Mouse (Mus musculus): ENCODE measurements at regions not wholly inside any gene's neighbourhood (a gene's known extent, or its start where the extent isn't known, plus 50 kb on each side); places are given as distances from the start of the nearest gene placed in this dataset.

DNA sequence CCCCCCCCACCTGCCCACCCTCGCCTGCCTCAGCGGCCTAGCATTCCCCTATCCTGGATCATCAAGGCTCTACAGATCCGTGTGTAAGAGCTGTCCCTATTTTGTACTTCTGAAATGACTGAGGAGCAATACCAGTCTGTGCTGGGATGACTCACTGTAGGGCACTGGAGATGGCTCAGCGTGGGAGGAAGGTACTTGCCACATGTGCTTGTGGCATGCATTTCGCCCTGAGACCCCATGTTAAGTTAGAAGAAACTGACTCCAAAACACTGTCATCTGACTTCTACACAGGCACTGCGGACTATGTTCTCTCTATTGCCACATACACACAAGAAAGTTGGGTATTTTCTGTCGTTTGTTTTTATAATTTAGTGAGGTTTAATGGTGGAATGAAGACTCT lies 574.9 kb downstream of the Adgrl2 start:
- H3K4me2 ChIP-seq = no peak overlapping the region
- ATAC-seq (ENCODE audit: insufficient number of reproducible peaks, low FRiP score) = no peak
- H3K27ac ChIP-seq (ENCODE audit: poor library complexity, severe bottlenecking) = no peak overlapping the region
- H3K9ac ChIP-seq = no peak overlapping the region
- peaks cover 28% of the 10 kb centered on the region for H3K27me3 ChIP-seq (replicated peaks)
- peaks cover 6% of the 10 kb centered on the region; the same call in 1 of the 2 replicates for H3K4me1 ChIP-seq (replicated peaks)
- no peaks in the 10 kb centered on the region for H3K9me3 ChIP-seq (replicated peaks)
- H3K4me3 ChIP-seq = no peak overlapping the region
- 79% methylated on average over 7 of the region's 7 CpGs for whole genome bisulfite sequencing
- H3K36me3 ChIP-seq = no peaks in the 10 kb centered on the region

DNA sequence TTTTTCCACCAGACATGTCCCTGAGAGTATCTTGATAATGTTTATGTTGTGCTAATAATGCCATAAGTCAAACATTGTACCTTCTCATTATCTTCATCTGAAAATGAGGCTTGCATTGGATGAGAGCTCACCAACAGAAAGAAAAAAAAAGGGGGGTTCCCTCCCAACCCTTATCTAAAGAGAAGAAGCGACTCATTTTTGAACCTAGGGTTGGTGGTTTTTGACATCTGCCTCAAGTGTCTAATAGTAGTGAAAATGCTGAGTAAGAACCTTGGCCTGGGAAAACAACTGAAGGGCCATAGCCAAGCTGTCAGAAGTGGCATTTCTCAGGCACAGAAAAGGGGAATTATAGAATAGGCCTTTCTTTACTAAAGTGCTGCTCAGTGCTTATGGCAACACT lies 577.3 kb downstream of the Adgrl2 start:
- no peak overlapping the region for H3K4me3 ChIP-seq
- no peaks in the 10 kb centered on the region for H3K36me3 ChIP-seq
- H3K9me3 ChIP-seq (replicated peaks) = no peaks in the 10 kb centered on the region
- 63% methylated on average over 1 of the region's 1 CpGs for WGBS
- H3K27me3 ChIP-seq (replicated peaks) = peaks cover 11% of the 10 kb centered on the region
- no peak overlapping the region for H3K4me2 ChIP-seq
- H3K4me1 ChIP-seq (replicated peaks) = peaks cover 4% of the 10 kb centered on the region; the same call in 1 of the 2 replicates
- H3K27ac ChIP-seq (ENCODE audit: poor library complexity, severe bottlenecking) = no peak overlapping the region
- H3K9ac ChIP-seq = no peak overlapping the region
- ATAC-seq (ENCODE audit: insufficient number of reproducible peaks, low FRiP score) = no peak

DNA sequence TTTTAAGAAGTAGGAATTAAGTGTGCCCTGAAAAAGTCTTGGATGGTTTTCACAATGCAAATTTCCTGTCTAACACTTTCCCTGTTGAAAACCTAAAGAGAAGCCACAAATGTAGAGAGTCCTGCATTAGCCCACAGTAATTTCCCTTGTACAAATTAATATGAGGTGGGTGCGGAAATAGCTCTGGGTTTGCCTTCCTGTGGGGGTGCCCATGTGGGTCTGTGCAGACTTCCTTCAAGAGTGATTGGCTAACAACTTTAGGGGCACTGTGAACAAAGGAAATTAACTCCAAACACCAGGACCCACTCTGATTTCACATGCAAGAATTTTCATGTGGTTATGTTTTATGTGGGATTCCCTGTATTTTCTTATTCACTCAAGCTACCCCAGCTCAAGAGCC lies 578.2 kb downstream of the Adgrl2 start:
- H3K27ac ChIP-seq (ENCODE audit: poor library complexity, severe bottlenecking) = no peak overlapping the region

DNA sequence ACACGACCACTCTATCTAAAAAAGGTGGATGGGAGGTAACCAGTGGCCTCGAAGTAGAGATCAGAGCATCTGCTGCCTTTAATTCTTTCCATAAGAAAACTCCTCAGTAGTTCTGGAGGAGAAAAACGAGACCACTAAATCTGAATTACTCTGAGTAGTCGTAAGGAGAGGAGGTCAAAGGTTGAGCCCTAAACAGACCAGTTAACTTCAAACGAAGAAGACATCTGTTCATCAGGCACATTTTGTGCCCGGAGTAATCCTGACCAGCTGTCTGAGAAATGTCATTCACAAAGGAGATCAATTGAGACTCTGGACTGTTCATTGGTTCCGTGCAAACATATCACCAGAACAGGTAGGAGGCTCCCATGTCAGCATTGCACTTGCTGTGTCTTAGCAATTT lies 592.0 kb downstream of the Adgrl2 start:
- Histone ChIP-seq H3K4me1 (replicated peaks) (no peaks in the 10 kb centered on the region), H3K9ac (no peak overlapping the region), H3K27me3 (replicated peaks) (no peaks in the 10 kb centered on the region), H3K4me2 (no peak overlapping the region), H3K9me3 (replicated peaks) (0 out of 2 replicates have a peak, but pooled peaks cover 5% of the 10 kb centered on the region), H3K4me3 (no peak overlapping the region), H3K36me3 (no peaks in the 10 kb centered on the region), H3K27ac (ENCODE audit: poor library complexity, severe bottlenecking) (no peak overlapping the region)
- ATAC-seq (ENCODE audit: insufficient number of reproducible peaks, low FRiP score) = no peak
- 66% methylated on average over 7 of the region's 7 CpGs for WGBS

More for the DNA sequence above, 578.2 kb downstream of the Adgrl2 start:
- no peak for ATAC-seq (ENCODE audit: insufficient number of reproducible peaks, low FRiP score)
- Histone ChIP-seq H3K4me1 (replicated peaks) (no peaks in the 10 kb centered on the region), H3K4me2 (no peak overlapping the region), H3K27me3 (replicated peaks) (peaks cover 8% of the 10 kb centered on the region), H3K36me3 (no peaks in the 10 kb centered on the region), H3K9me3 (replicated peaks) (no peaks in the 10 kb centered on the region), H3K9ac (no peak overlapping the region), H3K4me3 (no peak overlapping the region)
- WGBS = 74% methylated on average over 1 of the region's 1 CpGs

DNA sequence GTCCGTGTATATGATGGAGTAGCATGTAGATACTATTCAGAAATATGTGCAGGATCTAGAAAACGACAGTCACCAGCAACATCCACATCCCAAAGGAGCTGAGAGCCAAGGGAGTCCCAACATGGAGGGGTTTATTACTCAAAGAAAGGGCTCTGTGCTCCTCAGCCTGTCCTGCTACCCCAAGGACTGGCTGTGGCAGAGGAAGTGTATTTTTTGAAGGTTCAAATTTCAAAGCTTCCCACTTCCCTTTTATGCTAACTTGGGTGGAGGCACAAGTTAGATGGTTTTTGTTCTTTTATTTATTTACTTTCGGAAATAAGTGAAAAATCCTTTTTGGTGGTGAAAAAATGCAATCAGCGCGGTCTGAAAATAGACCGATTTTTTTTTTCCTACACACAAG lies 602.8 kb downstream of the Adgrl2 start:
- no peak for ATAC-seq (ENCODE audit: insufficient number of reproducible peaks, low FRiP score)
- Histone ChIP-seq H3K27ac (ENCODE audit: poor library complexity, severe bottlenecking) (no peak overlapping the region), H3K4me1 (replicated peaks) (no peaks in the 10 kb centered on the region), H3K4me2 (no peak overlapping the region), H3K9ac (no peak overlapping the region), H3K36me3 (no peaks in the 10 kb centered on the region), H3K4me3 (no peak overlapping the region), H3K27me3 (replicated peaks) (0 out of 2 replicates have a peak, but pooled peaks cover 3% of the 10 kb centered on the region), H3K9me3 (replicated peaks) (0 out of 2 replicates have a peak, but pooled peaks cover 2% of the 10 kb centered on the region)
- 78% methylated on average over 6 of the region's 6 CpGs for WGBS

DNA sequence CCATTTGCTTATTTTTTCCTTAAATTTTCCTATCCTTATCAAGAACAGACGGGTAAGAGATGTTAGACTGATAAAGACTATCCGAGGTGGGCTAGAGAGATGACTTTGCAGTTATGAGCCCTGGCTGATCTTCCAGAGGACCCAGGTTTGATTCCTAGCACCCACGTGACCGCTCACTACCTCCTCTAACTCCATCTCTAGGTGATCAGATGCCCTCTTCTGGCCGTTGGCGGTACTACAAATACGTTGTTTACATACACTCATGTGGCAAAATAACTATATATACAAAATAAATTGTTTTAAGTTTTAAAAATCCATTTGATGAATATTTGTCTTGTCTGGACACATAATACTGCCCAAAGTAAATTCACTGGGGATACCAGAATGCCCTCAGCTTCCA lies 604.6 kb downstream of the Adgrl2 start:
- no peak overlapping the region for H3K4me2 ChIP-seq
- ATAC-seq (ENCODE audit: insufficient number of reproducible peaks, low FRiP score) = no peak
- H3K9ac ChIP-seq = no peak overlapping the region
- H3K9me3 ChIP-seq (replicated peaks) = 0 out of 2 replicates have a peak, but pooled peaks cover 2% of the 10 kb centered on the region
- H3K27ac ChIP-seq (ENCODE audit: poor library complexity, severe bottlenecking) = no peak overlapping the region
- H3K36me3 ChIP-seq = no peaks in the 10 kb centered on the region
- WGBS = 86% methylated on average over 7 of the region's 7 CpGs
- no peak overlapping the region for H3K4me3 ChIP-seq
- H3K4me1 ChIP-seq (replicated peaks) = no peaks in the 10 kb centered on the region
- 0 out of 2 replicates have a peak, but pooled peaks cover 3% of the 10 kb centered on the region for H3K27me3 ChIP-seq (replicated peaks)

DNA sequence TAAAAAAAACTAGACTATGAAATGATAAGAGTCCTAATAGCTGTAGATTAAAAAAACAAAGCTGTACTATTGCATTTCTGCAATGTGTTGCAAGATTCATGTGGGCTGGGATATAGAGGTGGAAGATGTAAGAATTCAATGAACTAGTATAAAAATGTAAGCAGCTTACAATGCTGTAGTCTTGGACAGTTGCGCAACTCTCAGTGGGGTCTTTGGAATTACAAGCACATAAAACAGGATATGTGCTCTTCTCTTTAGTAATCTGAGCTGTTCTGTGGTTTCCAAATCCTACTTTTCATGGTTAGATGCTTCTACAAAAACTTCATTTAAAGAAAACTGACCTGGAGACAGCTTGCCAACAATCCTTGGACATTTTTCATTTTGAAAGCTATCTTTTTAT lies 609.3 kb downstream of the Adgrl2 start:
- 91% methylated on average over 1 of the region's 1 CpGs for WGBS
- no peaks in the 10 kb centered on the region for H3K4me1 ChIP-seq (replicated peaks)
- H3K27me3 ChIP-seq (replicated peaks) = no peaks in the 10 kb centered on the region

DNA sequence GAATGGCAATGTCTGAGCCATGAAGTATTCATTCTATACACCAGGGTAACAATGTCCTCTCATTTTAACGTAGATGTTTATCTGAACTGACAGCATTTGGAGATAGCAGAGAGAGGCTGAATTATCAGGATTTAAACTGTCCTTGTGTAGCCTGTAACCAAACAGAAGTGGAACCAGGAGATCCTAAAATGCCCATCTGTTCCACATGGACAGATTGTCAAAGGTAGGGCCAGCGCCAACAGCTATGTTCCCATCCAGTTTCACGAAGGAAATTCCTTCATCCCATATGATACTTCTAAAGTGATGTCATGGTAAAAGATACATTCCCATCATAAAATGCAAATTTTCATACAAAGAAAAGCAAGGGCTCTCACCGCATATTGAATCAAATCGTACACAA lies 627.0 kb downstream of the Adgrl2 start:
- WGBS = 81% methylated on average over 5 of the region's 5 CpGs

More for the DNA sequence above, 609.3 kb downstream of the Adgrl2 start:
- ATAC-seq (ENCODE audit: insufficient number of reproducible peaks, low FRiP score) = no peak
- Histone ChIP-seq H3K36me3 (no peaks in the 10 kb centered on the region), H3K27ac (ENCODE audit: poor library complexity, severe bottlenecking) (no peak overlapping the region), H3K9ac (no peak overlapping the region), H3K4me3 (no peak overlapping the region), H3K4me2 (no peak overlapping the region), H3K9me3 (replicated peaks) (0 out of 2 replicates have a peak, but pooled peaks cover 2% of the 10 kb centered on the region)

DNA sequence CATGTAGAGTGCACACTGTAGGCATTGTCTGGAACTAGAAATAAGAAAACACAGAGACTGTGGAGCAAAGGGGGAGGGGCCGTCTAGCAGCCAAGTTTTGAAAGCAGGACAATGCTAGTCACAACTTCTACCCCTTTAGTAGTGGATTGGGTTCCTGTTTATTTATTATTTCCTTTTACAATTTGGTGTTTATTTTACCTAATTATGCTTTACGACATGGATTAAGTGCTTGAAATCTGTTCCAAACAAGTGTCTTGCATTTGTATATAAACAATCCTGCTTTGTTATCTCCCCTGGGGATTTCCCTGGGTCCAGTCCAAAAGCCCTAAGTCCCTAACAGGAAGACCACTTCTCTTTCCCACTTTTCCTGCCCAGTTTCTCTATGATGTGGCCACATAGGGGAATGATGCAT lies 627.9 kb downstream of the Adgrl2 start:
- no peak overlapping the region for H3K27ac ChIP-seq (ENCODE audit: poor library complexity, severe bottlenecking)
- no peak for ATAC-seq (ENCODE audit: insufficient number of reproducible peaks, low FRiP score)

More for the DNA sequence above, 627.0 kb downstream of the Adgrl2 start:
- Histone ChIP-seq H3K27ac (ENCODE audit: poor library complexity, severe bottlenecking) (no peak overlapping the region), H3K4me2 (no peak overlapping the region), H3K9ac (no peak overlapping the region), H3K9me3 (replicated peaks) (no peaks in the 10 kb centered on the region), H3K36me3 (no peaks in the 10 kb centered on the region), H3K4me1 (replicated peaks) (no peaks in the 10 kb centered on the region), H3K27me3 (replicated peaks) (no peaks in the 10 kb centered on the region), H3K4me3 (no peak overlapping the region)
- ATAC-seq (ENCODE audit: insufficient number of reproducible peaks, low FRiP score) = no peak

DNA sequence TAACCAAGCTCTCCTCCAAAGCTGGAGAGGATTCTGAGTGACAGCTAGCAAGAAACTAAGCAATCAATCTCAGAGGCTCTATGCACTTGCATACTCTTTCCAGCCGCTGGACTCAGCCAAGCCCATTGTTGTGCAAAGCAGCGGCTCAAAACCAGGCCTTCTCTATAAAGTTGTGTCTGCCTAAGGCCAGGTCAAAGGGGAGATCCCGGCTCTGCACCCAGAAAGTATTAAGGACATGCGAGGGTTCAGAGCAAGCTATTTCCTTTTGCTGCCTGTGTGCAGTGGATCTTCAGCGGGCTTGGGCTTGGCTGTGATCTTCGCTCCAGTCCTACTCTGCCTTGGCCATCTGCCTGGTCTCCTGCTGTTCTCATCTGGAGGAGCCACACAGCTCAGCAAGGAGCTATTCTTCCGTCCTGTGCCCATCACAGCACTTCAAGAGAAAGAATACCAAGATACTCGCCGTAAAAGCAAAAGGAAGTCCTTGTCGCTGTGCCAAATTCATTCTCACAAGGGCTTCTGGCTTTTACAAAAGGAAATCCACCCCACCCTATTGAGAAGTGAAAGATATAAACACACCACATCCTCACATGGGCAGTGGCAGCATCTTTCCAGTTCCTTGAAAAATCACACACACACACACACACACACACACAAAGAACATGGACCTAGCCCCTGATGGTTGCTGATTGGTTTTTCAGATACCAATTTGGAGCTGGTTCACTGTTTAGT lies 646.6 kb downstream of the Adgrl2 start:
- no peak overlapping the region for H3K4me3 ChIP-seq
- peak overlapping the region; percentile 7; the same call in 1 of the 2 replicates for H3K27ac ChIP-seq (ENCODE audit: poor library complexity, severe bottlenecking)
- no peaks in the 10 kb centered on the region for H3K27me3 ChIP-seq (replicated peaks)
- H3K36me3 ChIP-seq = no peaks in the 10 kb centered on the region
- H3K4me2 ChIP-seq = peak overlapping the region; percentile 44
- peaks cover 14% of the 10 kb centered on the region for H3K4me1 ChIP-seq (replicated peaks)
- no peaks in the 10 kb centered on the region for H3K9me3 ChIP-seq (replicated peaks)
- no peak overlapping the region for H3K9ac ChIP-seq
- 15% methylated on average over 10 of the region's 10 CpGs for WGBS
- ATAC-seq (ENCODE audit: insufficient number of reproducible peaks, low FRiP score) = peak; percentile 59; the same call in 1 of the 2 replicates

More for the DNA sequence above, 627.9 kb downstream of the Adgrl2 start:
- H3K4me1 ChIP-seq (replicated peaks) = no peaks in the 10 kb centered on the region
- H3K4me3 ChIP-seq = no peak overlapping the region
- no peaks in the 10 kb centered on the region for H3K9me3 ChIP-seq (replicated peaks)
- no peak overlapping the region for H3K4me2 ChIP-seq
- 32% methylated on average over 2 of the region's 2 CpGs for WGBS
- H3K27me3 ChIP-seq (replicated peaks) = no peaks in the 10 kb centered on the region
- no peaks in the 10 kb centered on the region for H3K36me3 ChIP-seq
- no peak overlapping the region for H3K9ac ChIP-seq

DNA sequence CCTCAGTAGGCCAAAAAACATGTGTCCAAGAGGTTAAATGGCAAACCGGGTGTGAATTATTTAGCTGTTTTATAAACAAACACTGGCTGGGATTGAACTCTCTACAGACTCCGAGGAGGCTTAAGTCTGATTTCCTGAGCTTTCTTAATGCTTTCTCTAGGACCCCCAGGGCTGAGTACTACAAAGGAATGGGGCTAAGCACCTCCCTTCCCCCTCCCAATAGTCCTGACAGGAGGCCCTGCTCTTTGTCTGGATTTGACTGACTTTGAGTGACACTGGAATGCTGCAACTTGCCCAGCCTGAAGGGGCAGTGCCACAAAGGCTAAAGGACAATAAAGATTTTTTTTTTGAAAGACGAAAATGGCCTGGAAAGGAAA lies 647.1 kb downstream of the Adgrl2 start:
- H3K9me3 ChIP-seq (replicated peaks) = no peaks in the 10 kb centered on the region
- H3K4me2 ChIP-seq = peak overlapping the region; percentile 44
- no peak for ATAC-seq (ENCODE audit: insufficient number of reproducible peaks, low FRiP score)
- no peak overlapping the region for H3K9ac ChIP-seq
- WGBS = 6% methylated on average over 3 of the region's 3 CpGs
- no peak overlapping the region for H3K4me3 ChIP-seq
- 0 out of 2 replicates have a peak overlapping the region, but pooled peaks have one; percentile 7 for H3K27ac ChIP-seq (ENCODE audit: poor library complexity, severe bottlenecking)
- no peaks in the 10 kb centered on the region for H3K36me3 ChIP-seq
- peaks cover 14% of the 10 kb centered on the region for H3K4me1 ChIP-seq (replicated peaks)
- no peaks in the 10 kb centered on the region for H3K27me3 ChIP-seq (replicated peaks)
